Mouse (Mus musculus) left cerebral cortex, adult 2 months (tissue): Measurements from ENCODE around the gene Hsph1. TPM values are rescaled to one million over a fixed set of nuclear protein-coding genes. Genes with fewer than 3 reads are reported as not detected.

ENCODE experiments used
- DNase-seq, 2 experiments: peaks; one replicate each; pipeline ENCODE4 v3.0.0; 2021 to 2022; ENCODE audit warnings: low spot score in 2 of 2, mixed read lengths in 1 of 2; ENCODE audit errors: extremely low spot score in 1 of 2
- H3K27ac ChIP-seq: fragments of 200-600 bp; 2 replicates; pipeline ENCODE4 v1.8.1; 2022
- H3K4me3 ChIP-seq: fragments of 200-600 bp; 2 replicates; pipeline ENCODE4 v1.8.1; 2022
- CTCF ChIP-seq: fragments of 200-600 bp; IDR thresholded peaks from 2 replicates; pipeline ENCODE4 v1.8.1; 2022; ENCODE audit warnings: antibody characterized with exemption, mild to moderate bottlenecking, moderate library complexity
- intact Hi-C: fragments of 180-260 bp; cut with DNase I; formaldehyde crosslinking; loops from one replicate; pipeline ENCODE4 v1.15.1; 2025
- total RNA-seq, 2 experiments: library from RNA; stranded (reverse); gene quantifications; 2 replicates each; pipeline ENCODE4 v1.2.3; 2021

Hsph1 gene
- total RNA-seq, 2 experiments from 2014 or later: 373 to 381 TPM

- no peak for DNase-seq
- H3K4me3 ChIP-seq: no peak overlapping the region
- no peak for TF ChIP-seq CTCF
- peak overlapping the region; percentile 6; the same call in 1 of the 2 replicates for H3K27ac ChIP-seq
- intact Hi-C loops: loop anchor here (5.0 kb wide), 1 partner anchor 74 kb away; no protein-coding TSS in a partner anchor
These were observed 24.6 kb downstream of the Hsph1 start for GRCm38 (mm10) chr5:149611476-149612164.

GRCm38 (mm10) chr5:149607083-149607720 is 29.0 kb downstream of the Hsph1 start:
- DNase-seq: no peak

GRCm38 (mm10) chr5:149603241-149603640 is 32.9 kb downstream of the Hsph1 start:
- Histone ChIP-seq H3K27ac (no peak overlapping the region), H3K4me3 (no peak overlapping the region)
- no peak for DNase-seq
- TF ChIP-seq CTCF: no peak
- intact Hi-C loops: no loop called here

More at GRCm38 (mm10) chr5:149607083-149607720, 29.0 kb downstream of the Hsph1 start:
- intact Hi-C loops: no loop called here
- H3K27ac ChIP-seq: no peak overlapping the region
- TF ChIP-seq CTCF: no peak
- no peak overlapping the region for H3K4me3 ChIP-seq

- H3K4me3 ChIP-seq: no peak overlapping the region
- H3K27ac ChIP-seq: no peak overlapping the region
- no peak for TF ChIP-seq CTCF
- intact Hi-C loops: no loop called here
- DNase-seq: no peak
These were observed 34.2 kb downstream of the Hsph1 start for GRCm38 (mm10) chr5:149601996-149602395.

- Histone ChIP-seq H3K4me3 (no peak overlapping the region), H3K27ac (no peak overlapping the region)
- no peak; the same call in 1 of the 2 replicates for TF ChIP-seq CTCF
- intact Hi-C loops: no loop called here
- DNase-seq: no peak
These were observed 38.8 kb downstream of the Hsph1 start for GRCm38 (mm10) chr5:149597351-149597750.

- Histone ChIP-seq H3K27ac (no peak overlapping the region), H3K4me3 (no peak overlapping the region)
- DNase-seq: no peak
- no peak for TF ChIP-seq CTCF
- intact Hi-C loops: no loop called here
These were observed 42.0 kb downstream of the Hsph1 start for GRCm38 (mm10) chr5:149594215-149594614.

- DNase-seq: no peak
- no peak overlapping the region for H3K27ac ChIP-seq
- intact Hi-C loops: no loop called here
- no peak overlapping the region for H3K4me3 ChIP-seq
- TF ChIP-seq CTCF: no peak
These were observed 46.2 kb downstream of the Hsph1 start for GRCm38 (mm10) chr5:149589932-149590331.

- intact Hi-C loops: no loop called here
- Histone ChIP-seq H3K27ac (no peak overlapping the region), H3K4me3 (no peak overlapping the region)
- no peak for DNase-seq
- TF ChIP-seq CTCF: no peak
These were observed 47.2 kb downstream of the Hsph1 start for GRCm38 (mm10) chr5:149588814-149589534.

- Histone ChIP-seq H3K27ac (no peak overlapping the region), H3K4me3 (no peak overlapping the region)
- no peak for TF ChIP-seq CTCF
- no peak for DNase-seq
- intact Hi-C loops: no loop called here
These were observed 48.8 kb downstream of the Hsph1 start for GRCm38 (mm10) chr5:149587327-149587895.

- no peak for DNase-seq
- Histone ChIP-seq H3K27ac (no peak overlapping the region), H3K4me3 (no peak overlapping the region)
- intact Hi-C loops: no loop called here
- no peak; the same call in 1 of the 2 replicates for TF ChIP-seq CTCF
These were observed 50.3 kb downstream of the Hsph1 start for GRCm38 (mm10) chr5:149585910-149586309.

- Histone ChIP-seq H3K4me3 (no peak overlapping the region), H3K27ac (no peak overlapping the region)
- no peak for TF ChIP-seq CTCF
- intact Hi-C loops: no loop called here
- no peak for DNase-seq
These were observed 50.9 kb downstream of the Hsph1 start for GRCm38 (mm10) chr5:149585231-149585630.

- no peak for DNase-seq
- no peak overlapping the region for H3K27ac ChIP-seq
- no peak overlapping the region for H3K4me3 ChIP-seq
- no peak for TF ChIP-seq CTCF
- intact Hi-C loops: no loop called here
These were observed 52.0 kb downstream of the Hsph1 start for GRCm38 (mm10) chr5:149584154-149584655.
